ENCODE assay signal across 8 mouse cellular contexts in the genomic region with DNA sequence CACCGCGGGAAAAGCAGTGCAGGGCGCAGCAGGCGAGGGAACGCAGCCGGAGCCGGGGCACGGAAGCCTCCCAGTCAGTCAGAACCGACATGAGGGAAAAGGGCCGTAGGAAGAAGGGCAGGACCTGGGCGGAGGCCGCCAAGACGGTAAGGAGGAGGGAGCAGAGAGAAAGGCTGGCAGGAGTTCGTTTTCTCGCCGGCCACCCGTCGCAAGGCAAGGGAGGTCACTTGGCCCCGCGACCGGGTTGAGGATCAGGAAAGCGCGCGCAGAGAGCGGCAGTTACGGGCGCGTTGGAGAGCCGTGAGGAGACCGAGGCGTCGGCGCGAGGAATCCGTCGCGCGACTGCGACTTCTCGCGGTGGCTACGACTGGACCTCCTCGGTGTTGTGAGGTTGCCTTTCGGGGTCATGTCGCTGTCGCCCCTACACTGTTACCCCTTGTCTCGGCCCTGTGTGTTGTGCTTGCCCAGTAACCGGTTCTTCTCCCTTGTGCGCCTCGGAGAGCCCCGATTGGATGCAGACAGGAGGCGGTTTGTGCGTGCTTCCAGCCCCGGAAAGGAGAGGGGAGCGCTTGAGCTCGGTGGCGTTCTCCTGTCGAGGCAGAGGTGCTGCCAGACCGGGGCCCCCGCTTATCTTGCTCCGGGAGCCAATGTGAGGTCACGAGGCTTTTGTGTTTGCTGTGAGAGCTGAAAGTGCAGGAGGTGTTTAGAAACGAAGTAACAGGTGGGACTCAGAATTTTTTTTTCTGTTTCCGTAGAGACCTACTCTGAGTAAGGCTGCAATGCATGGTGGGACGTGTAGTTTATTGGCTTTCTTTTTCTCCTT. TPM values are rescaled to one million over a fixed set of nuclear protein-coding genes. Genes with fewer than 3 reads are reported as not detected.
DNase-seq lines count a peak whose midpoint lies in the region; ATAC-seq and TF ChIP-seq lines count a peak whose summit lies in the region.

No protein-coding gene starts in this region.

- peak overlapping the region; percentile 73 for H3K27ac ChIP-seq in embryonic fibroblast, embryonic 13.5 days (ENCODE audit: insufficient read depth, low read length)
- peak overlapping the region; percentile 95 for H3K27ac ChIP-seq in limb, embryonic 15.5 days
- H3K27ac ChIP-seq in midbrain, postnatal 0 days (ENCODE audit: low read depth, low read length), result peak overlapping the region; percentile 99

- DNase-seq in B cell, adult 2 months, result peak; percentile 76 to 79
- DNase-seq in brain, adult 2 months (ENCODE audit: low read depth, low spot score), result peak; percentile 86
- DNase-seq in heart, adult 9 months (ENCODE audit: low spot score in 2 of 2), result peak; percentile 76 to 83
- peak; percentile 75 for DNase-seq in kidney, adult 9 months
- DNase-seq in midbrain, postnatal 0 days (ENCODE audit: low spot score), result peak; percentile 78
- DNase-seq in spleen, postnatal 10 days (ENCODE audit: low spot score in 2 of 2), result peak; percentile 77 to 88

- H3K4me1 ChIP-seq in embryonic fibroblast, embryonic 13.5 days (ENCODE audit: control insufficient read depth, insufficient read depth, low read length), result peaks cover 3% of the 10 kb centered on the region; the same call in 1 of the 2 replicates
- H3K4me1 ChIP-seq in limb, embryonic 15.5 days, result peaks cover 14% of the 10 kb centered on the region
- peaks cover 5% of the 10 kb centered on the region; the same call in 1 of the 2 replicates for H3K4me1 ChIP-seq in midbrain, postnatal 0 days (ENCODE audit: insufficient read depth, low read length)

- TF ChIP-seq POLR2A in embryonic fibroblast, embryonic 13.5 days (IDR thresholded peaks at IDR 0.05; ENCODE audit: low read depth, low read length), result peak; percentile 80

- H3K36me3 ChIP-seq in limb, embryonic 15.5 days, result peaks cover 9% of the 10 kb centered on the region; the same call in 1 of the 2 replicates
- H3K36me3 ChIP-seq in midbrain, postnatal 0 days (ENCODE audit: insufficient read depth, low read length), result no peaks in the 10 kb centered on the region

- TF ChIP-seq CTCF in embryonic fibroblast, embryonic 13.5 days (IDR thresholded peaks at IDR 0.05; ENCODE audit: borderline replicate concordance, insufficient read depth, low read length), result no peak
- TF ChIP-seq CTCF in midbrain, postnatal 0 days (IDR thresholded peaks at IDR 0.05), result peak; percentile 7; the same call in 1 of the 2 replicates

- H3K4me2 ChIP-seq in limb, embryonic 15.5 days, result peak overlapping the region; percentile 56
- H3K4me2 ChIP-seq in midbrain, postnatal 0 days (ENCODE audit: low read depth, low read length, poor library complexity, severe bottlenecking), result peak overlapping the region; percentile 51

- H3K9ac ChIP-seq in limb, embryonic 15.5 days, result peak overlapping the region; percentile 84
- H3K9ac ChIP-seq in midbrain, postnatal 0 days (replicated peaks; ENCODE audit: low read length, poor library complexity, severe bottlenecking), result peak overlapping the region; percentile 96

- H3K4me3 ChIP-seq in embryonic fibroblast, embryonic 13.5 days (ENCODE audit: insufficient read depth, low read length), result peak overlapping the region; percentile 91
- H3K4me3 ChIP-seq in limb, embryonic 15.5 days, result peak overlapping the region; percentile 98
- peak overlapping the region; percentile 95 for H3K4me3 ChIP-seq in midbrain, postnatal 0 days (ENCODE audit: low read depth, low read length)

- WGBS in limb, embryonic 15.5 days, result under 1% methylated on average over 65 of the region's 65 CpGs
- WGBS in midbrain, postnatal 0 days, result under 1% methylated on average over 63 of the region's 65 CpGs

- peak; percentile 50 for ATAC-seq in limb, embryonic 15.5 days (ENCODE audit: insufficient number of reproducible peaks, low FRiP score, low TSS enrichment, low read depth)
- peak; percentile 50 for ATAC-seq in midbrain, postnatal 0 days (ENCODE audit: low FRiP score)

- H3K27me3 ChIP-seq in limb, embryonic 15.5 days, result no peaks in the 10 kb centered on the region
- no peaks in the 10 kb centered on the region for H3K27me3 ChIP-seq in midbrain, postnatal 0 days (ENCODE audit: insufficient read depth, low read length)

- no peaks in the 10 kb centered on the region for H3K9me3 ChIP-seq in limb, embryonic 15.5 days
- H3K9me3 ChIP-seq in midbrain, postnatal 0 days (ENCODE audit: low read length), result no peaks in the 10 kb centered on the region

RNA-seq across cellular contexts. Expression of gene Asxl2, which starts 0.6 kb away (rescaled TPM):
- polyA plus RNA-seq in embryonic fibroblast, embryonic 13.5 days (2011; ENCODE audit: insufficient read length, low read depth, missing spikeins), result 25.8 and 32.2 TPM in 2 replicates
- polyA plus RNA-seq in limb, embryonic 15.5 days (2015; fragmentation: Nextera tagmentation; extraction: Ambion mirVana), result 16.0 and 17.4 TPM in 2 replicates
- 16.0 and 16.7 TPM in 2 replicates for total RNA-seq in midbrain, postnatal 0 days (2014; rRNA removed)
- polyA plus RNA-seq in midbrain, postnatal 0 days (2015; fragmentation: Nextera tagmentation; extraction: Ambion mirVana), result 6.7 and 9.5 TPM in 2 replicates

Comparison
In these comparisons a context has a peak if more than half of its experiments do, and no peak if none do; other contexts are left out.
1. Peak in every context shown above with its lines: DNase-seq, ATAC-seq, H3K4me3 ChIP-seq and H3K27ac ChIP-seq.